Mouse (Mus musculus): Measurements from ENCODE around the gene Trim2. TPM values are rescaled to one million over a fixed set of nuclear protein-coding genes. Genes with fewer than 3 reads are reported as not detected.

The Trim2 gene
- total and polyA plus RNA-seq, 3 experiments = 2.4 to 3.3 (median 2.5) TPM

- H3K27me3 ChIP-seq (replicated peaks) = peaks cover 5% of the 10 kb centered on the region
- H3K9me3 ChIP-seq (replicated peaks; ENCODE audit: low read length) = no peaks in the 10 kb centered on the region
- no peak for DNase-seq (ENCODE audit: extremely low read depth)
- no peak overlapping the region for H3K27ac ChIP-seq (ENCODE audit: insufficient read depth, low read depth)
- no peaks in the 10 kb centered on the region for H3K36me3 ChIP-seq (replicated peaks in 1 of 2; ENCODE audit: control insufficient read depth in 1 of 2, insufficient read depth in 1 of 2, low read length in 1 of 2)
- no peak overlapping the region for H3K4me2 ChIP-seq (ENCODE audit: insufficient read depth, low read depth, poor library complexity, severe bottlenecking)
- no peak overlapping the region for H3K4me3 ChIP-seq (replicated peaks in 1 of 3; ENCODE audit: low read depth in 2 of 3, low read length in 2 of 3, poor library complexity in 1 of 3)
- in situ Hi-C loops (cut with MboI; ENCODE audit: low pct_ligation_motif_present, low pct_unique_long_range_greater_than_20kb, low sequenced_read_pairs) (no loop called here), dilution Hi-C loops (cut with MboI; ENCODE audit: extremely low pct_ligation_motif_present, extremely low pct_unique_long_range_greater_than_20kb, low sequenced_read_pairs) (no loop called here)
- TF ChIP-seq ZNF384 (IDR thresholded peaks at IDR 0.05; ENCODE audit: low read depth, low read length) (no peak), RAD21 (IDR thresholded peaks at IDR 0.05; ENCODE audit: low read depth, low read length) (no peak), USF2 (conservative IDR thresholded peaks at IDR 0.05; ENCODE audit: low read depth, low read length) (no peak), BHLHE40 (IDR thresholded peaks at IDR 0.05; ENCODE audit: low read depth, low read length) (peak; percentile 52; the same call in 1 of the 2 replicates), ZKSCAN1 (IDR thresholded peaks at IDR 0.05; ENCODE audit: borderline replicate concordance, low read depth, low read length) (no peak), GABPA (IDR thresholded peaks at IDR 0.05; ENCODE audit: insufficient replicate concordance, low read depth, low read length) (no peak), SMC3 (IDR thresholded peaks at IDR 0.05; ENCODE audit: low read depth, low read length) (no peak)
- H3K79me2 ChIP-seq (replicated peaks; ENCODE audit: control insufficient read depth, extremely low read depth, insufficient read depth, poor library complexity, severe bottlenecking) = no peaks in the 10 kb centered on the region
- H3K9ac ChIP-seq (ENCODE audit: insufficient read depth, low read depth) = no peak overlapping the region
- no peaks in the 10 kb centered on the region for H3K4me1 ChIP-seq (ENCODE audit: control insufficient read depth in 1 of 2, insufficient read depth in 2 of 2)
Measured at GRCm38 (mm10) chr3:84281936-84282371, 24.7 kb downstream of the Trim2 start.

- no peak overlapping the region for H3K4me3 ChIP-seq (replicated peaks in 1 of 3; ENCODE audit: low read depth in 2 of 3, low read length in 2 of 3, poor library complexity in 1 of 3)
- no peaks in the 10 kb centered on the region for H3K9me3 ChIP-seq (replicated peaks; ENCODE audit: low read length)
- H3K4me2 ChIP-seq (ENCODE audit: insufficient read depth, low read depth, poor library complexity, severe bottlenecking) = no peak overlapping the region
- dilution Hi-C loops (cut with MboI; ENCODE audit: extremely low pct_ligation_motif_present, extremely low pct_unique_long_range_greater_than_20kb, low sequenced_read_pairs) (no loop called here), in situ Hi-C loops (cut with MboI; ENCODE audit: low pct_ligation_motif_present, low pct_unique_long_range_greater_than_20kb, low sequenced_read_pairs) (no loop called here)
- no peak overlapping the region for H3K27ac ChIP-seq (ENCODE audit: insufficient read depth, low read depth)
- H3K4me1 ChIP-seq (ENCODE audit: control insufficient read depth in 1 of 2, insufficient read depth in 2 of 2) = no peaks in the 10 kb centered on the region
- no peak overlapping the region for H3K9ac ChIP-seq (ENCODE audit: insufficient read depth, low read depth)
- no peak for DNase-seq (ENCODE audit: extremely low read depth)
- H3K36me3 ChIP-seq (replicated peaks in 1 of 2; ENCODE audit: control insufficient read depth in 1 of 2, insufficient read depth in 1 of 2, low read length in 1 of 2) = no peaks in the 10 kb centered on the region
- H3K27me3 ChIP-seq (replicated peaks) = peaks cover 3% of the 10 kb centered on the region
- TF ChIP-seq CHD2 (IDR thresholded peaks at IDR 0.05; ENCODE audit: low read length) (no peak), NELFE (IDR thresholded peaks at IDR 0.05; ENCODE audit: low read depth, low read length) (no peak), CTCF (conservative IDR thresholded peaks at IDR 0.05 in 1 of 2, IDR thresholded peaks at IDR 0.05 in 1 of 2; ENCODE audit: low read depth in 2 of 2, low read length in 2 of 2) (no peak), HCFC1 (IDR thresholded peaks at IDR 0.05; ENCODE audit: low read depth, low read length) (no peak), USF2 (conservative IDR thresholded peaks at IDR 0.05; ENCODE audit: low read depth, low read length) (no peak), NRF1 (IDR thresholded peaks at IDR 0.05; ENCODE audit: low read depth, low read length) (no peak), ZC3H11A (IDR thresholded peaks at IDR 0.05; ENCODE audit: low read depth, low read length) (no peak), MEF2A (IDR thresholded peaks at IDR 0.05; ENCODE audit: borderline replicate concordance, low read depth, low read length) (no peak), POLR2A (IDR thresholded peaks at IDR 0.05; ENCODE audit: low read depth, low read length) (no peak)
- no peaks in the 10 kb centered on the region for H3K79me2 ChIP-seq (replicated peaks; ENCODE audit: control insufficient read depth, extremely low read depth, insufficient read depth, poor library complexity, severe bottlenecking)
Measured at GRCm38 (mm10) chr3:84278809-84279208, 27.9 kb downstream of the Trim2 start.

GRCm38 (mm10) chr3:84275124-84275523, 31.6 kb downstream of the Trim2 start:
- Histone ChIP-seq H3K4me1 (ENCODE audit: control insufficient read depth in 1 of 2, insufficient read depth in 2 of 2) (no peaks in the 10 kb centered on the region), H3K4me2 (ENCODE audit: insufficient read depth, low read depth, poor library complexity, severe bottlenecking) (no peak overlapping the region), H3K27me3 (replicated peaks) (peaks cover 2% of the 10 kb centered on the region), H3K4me3 (replicated peaks in 1 of 3; ENCODE audit: low read depth in 2 of 3, low read length in 2 of 3, poor library complexity in 1 of 3) (no peak overlapping the region), H3K27ac (ENCODE audit: insufficient read depth, low read depth) (no peak overlapping the region), H3K36me3 (replicated peaks in 1 of 2; ENCODE audit: control insufficient read depth in 1 of 2, insufficient read depth in 1 of 2, low read length in 1 of 2) (no peaks in the 10 kb centered on the region), H3K9me3 (replicated peaks; ENCODE audit: low read length) (no peaks in the 10 kb centered on the region), H3K9ac (ENCODE audit: insufficient read depth, low read depth) (no peak overlapping the region), H3K79me2 (replicated peaks; ENCODE audit: control insufficient read depth, extremely low read depth, insufficient read depth, poor library complexity, severe bottlenecking) (no peaks in the 10 kb centered on the region)
- DNase-seq (ENCODE audit: extremely low read depth) = no peak
- TF ChIP-seq CHD2 (IDR thresholded peaks at IDR 0.05; ENCODE audit: low read length) = no peak
- TF ChIP-seq USF2 (conservative IDR thresholded peaks at IDR 0.05; ENCODE audit: low read depth, low read length) = no peak
- TF ChIP-seq HCFC1 (IDR thresholded peaks at IDR 0.05; ENCODE audit: low read depth, low read length) = no peak
- no peak for TF ChIP-seq EP300 (IDR thresholded peaks at IDR 0.05; ENCODE audit: low read length)
- no peak for TF ChIP-seq NELFE (IDR thresholded peaks at IDR 0.05; ENCODE audit: low read depth, low read length)
- dilution Hi-C loops (cut with MboI; ENCODE audit: extremely low pct_ligation_motif_present, extremely low pct_unique_long_range_greater_than_20kb, low sequenced_read_pairs) = no loop called here
- in situ Hi-C loops (cut with MboI; ENCODE audit: low pct_ligation_motif_present, low pct_unique_long_range_greater_than_20kb, low sequenced_read_pairs) = no loop called here

Data from CH12.LX (cell line).